Mouse (Mus musculus) cerebral cortex, adult 2 months (tissue): Measurements from ENCODE around the gene Nab2.

Experiments used
- WGBS: fragments of 180-500 bp; shearing (Covaris S2); methylation state at CpG from one replicate; pipeline ENCODE4 v1.1.7; 2018; 5-methylcytosine and 5-hydroxymethylcytosine counted together

Nab2 gene

GRCm38 (mm10) chr10:127668093-127669050 lies at the start of gene Nab2:
Nab2 (minus strand) TSS chr10:127668568.
- under 1% methylated on average over 40 of the region's 40 CpGs for WGBS

GRCm38 (mm10) chr10:127712736-127713135 lies 44.4 kb upstream of the Nab2 start:
- 89% methylated on average over 6 of the region's 6 CpGs for WGBS

- 89% methylated on average over 13 of the region's 13 CpGs for WGBS
Measured at GRCm38 (mm10) chr10:127710331-127710730, 42.0 kb upstream of the Nab2 start.

- whole genome bisulfite sequencing: 79% methylated on average over 3 of the region's 3 CpGs
Measured at GRCm38 (mm10) chr10:127708850-127709370, 40.5 kb upstream of the Nab2 start.

- 84% methylated on average over 7 of the region's 7 CpGs for WGBS
Measured at GRCm38 (mm10) chr10:127707721-127708120, 39.4 kb upstream of the Nab2 start.

- 90% methylated on average over 4 of the region's 4 CpGs for WGBS
Measured at GRCm38 (mm10) chr10:127705783-127706182, 37.4 kb upstream of the Nab2 start.

- 73% methylated on average over 2 of the region's 2 CpGs for WGBS
Measured at GRCm38 (mm10) chr10:127704766-127705220, 36.4 kb upstream of the Nab2 start, which contains the start of gene Myo1a. Myo1a (plus strand) TSS chr10:127705170.

- WGBS: 67% methylated on average over 2 of the region's 2 CpGs
Measured at GRCm38 (mm10) chr10:127704293-127704692, 35.9 kb upstream of the Nab2 start.

GRCm38 (mm10) chr10:127703299-127703698 lies 34.9 kb upstream of the Nab2 start:
- 64% methylated on average over 4 of the region's 4 CpGs for WGBS

GRCm38 (mm10) chr10:127698966-127699365 lies 30.6 kb upstream of the Nab2 start:
- WGBS: 74% methylated on average over 7 of the region's 7 CpGs

- WGBS: 92% methylated on average over 7 of the region's 7 CpGs
Measured at GRCm38 (mm10) chr10:127695775-127696174, 27.4 kb upstream of the Nab2 start.

GRCm38 (mm10) chr10:127694636-127695035 lies 26.3 kb upstream of the Nab2 start:
- WGBS: 48% methylated on average over 2 of the region's 2 CpGs

GRCm38 (mm10) chr10:127691053-127691452 lies 22.7 kb upstream of the Nab2 start:
- WGBS: 19% methylated on average over 1 of the region's 1 CpGs

GRCm38 (mm10) chr10:127682886-127683285 lies 14.5 kb upstream of the Nab2 start:
- WGBS: 71% methylated on average over 6 of the region's 6 CpGs

- WGBS: 93% methylated on average over 3 of the region's 3 CpGs
Measured at GRCm38 (mm10) chr10:127679881-127680280, 11.5 kb upstream of the Nab2 start.

GRCm38 (mm10) chr10:127679208-127679607 lies 10.8 kb upstream of the Nab2 start:
- 97% methylated on average over 1 of the region's 1 CpGs for WGBS

- 8% methylated on average over 14 of the region's 14 CpGs for WGBS
Measured at GRCm38 (mm10) chr10:127677591-127678336, 9.4 kb upstream of the Nab2 start.

- under 1% methylated on average over 71 of the region's 71 CpGs for WGBS
Measured at GRCm38 (mm10) chr10:127676691-127677548, 8.6 kb upstream of the Nab2 start.

GRCm38 (mm10) chr10:127675859-127676398 lies 7.6 kb upstream of the Nab2 start:
- WGBS: 34% methylated on average over 5 of the region's 5 CpGs

- 54% methylated on average over 8 of the region's 8 CpGs for WGBS
Measured at GRCm38 (mm10) chr10:127674794-127675522, 6.6 kb upstream of the Nab2 start.
